Mouse (Mus musculus): ENCODE results near the gene 1700020D05Rik.

The 1700020D05Rik gene

DNA sequence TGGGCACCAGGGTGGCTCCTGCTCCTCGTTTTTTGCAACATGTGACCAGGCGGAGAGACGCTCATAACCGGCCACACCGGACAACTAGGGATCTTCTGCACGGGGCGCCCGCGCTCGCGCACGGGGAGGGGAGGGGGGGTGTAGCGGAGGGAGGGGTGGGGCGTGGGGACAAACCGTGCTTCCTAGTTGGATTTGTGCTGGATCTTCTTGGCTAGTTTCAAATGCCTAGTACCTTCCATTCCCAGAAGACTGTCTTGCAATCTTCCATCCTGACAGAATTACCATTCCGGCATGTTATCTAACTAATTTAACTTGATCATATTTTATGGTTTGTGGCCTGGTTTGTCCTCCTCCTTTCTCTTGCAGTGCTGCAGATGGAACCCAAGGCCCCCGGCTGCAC, at the start of gene 1700020D05Rik:
Gene 1700020D05Rik (minus strand): TSS at position 101 of the 400 bp plus-strand sequence.
- no peak for DNase-seq (ENCODE audit: low spot score)

DNA sequence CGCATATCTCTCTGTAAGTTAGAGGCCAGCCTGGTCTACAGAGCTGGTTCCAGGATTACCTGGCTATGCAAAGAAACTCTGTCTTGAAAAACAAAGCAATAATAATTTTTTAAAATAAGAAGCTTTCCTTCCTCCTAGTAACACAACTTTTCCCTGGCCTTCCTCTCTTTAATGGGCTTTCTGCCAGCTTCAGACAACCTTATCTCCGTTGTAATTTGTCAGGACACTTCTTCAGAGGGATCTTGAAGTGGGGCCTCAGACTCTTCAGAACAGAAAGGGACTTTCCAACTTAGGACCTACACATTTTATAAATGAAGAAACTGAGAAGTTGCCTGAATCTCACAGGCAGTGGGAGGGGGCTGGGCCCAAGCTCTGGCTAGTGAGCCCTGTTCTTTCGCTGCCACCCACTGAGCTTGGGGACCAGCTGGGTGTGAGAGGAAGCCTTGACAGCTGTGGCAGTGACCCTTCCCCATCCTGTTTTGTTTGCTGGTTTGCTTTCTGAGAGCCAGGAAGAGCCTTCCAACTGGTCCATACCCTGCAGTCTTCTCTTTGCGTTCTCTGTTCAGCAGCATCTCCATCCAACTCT, 44.0 kb upstream of the 1700020D05Rik start:
- DNase-seq (ENCODE audit: low spot score): no peak

DNA sequence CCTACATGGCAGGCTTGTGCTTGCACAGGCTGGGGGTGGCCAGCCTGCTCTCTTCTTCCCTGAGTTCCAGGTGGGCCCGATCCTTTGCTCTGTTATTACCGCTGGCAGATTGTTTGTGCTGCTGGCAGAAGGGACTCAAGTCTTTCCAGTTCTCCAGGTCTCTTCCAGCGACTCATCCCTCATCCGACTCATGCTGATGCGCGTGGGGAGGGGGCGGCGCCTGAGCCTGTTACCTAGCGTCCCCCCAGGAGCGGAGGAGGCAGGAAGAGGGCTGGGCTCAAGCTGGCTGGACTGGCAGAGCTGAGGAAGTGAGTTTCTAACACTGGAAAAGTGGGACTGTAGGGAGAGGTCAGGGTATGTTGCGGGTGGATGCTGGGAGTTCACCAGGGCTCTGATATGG, 40.4 kb upstream of the 1700020D05Rik start:
- no peak for DNase-seq (ENCODE audit: low spot score)

DNA sequence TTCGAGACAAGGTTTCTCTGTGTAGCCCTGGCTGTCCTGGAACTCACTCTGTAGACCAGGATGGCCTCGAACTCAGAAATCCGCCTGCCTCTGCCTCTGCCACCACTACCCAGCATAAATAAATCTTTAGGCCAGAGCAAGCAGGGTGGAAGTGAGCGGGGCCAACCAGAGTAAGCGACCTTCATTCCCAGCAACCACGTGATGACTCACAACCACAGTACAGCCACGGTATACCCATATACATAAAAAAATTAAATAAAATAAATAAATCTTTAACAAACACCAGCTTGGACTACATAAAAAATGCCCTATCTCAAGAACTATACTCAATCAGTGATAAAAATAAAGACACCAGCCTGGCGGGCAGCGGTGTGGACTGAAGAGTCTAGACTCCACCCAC, 39.8 kb upstream of the 1700020D05Rik start:
- no peak for DNase-seq (ENCODE audit: low spot score)

DNA sequence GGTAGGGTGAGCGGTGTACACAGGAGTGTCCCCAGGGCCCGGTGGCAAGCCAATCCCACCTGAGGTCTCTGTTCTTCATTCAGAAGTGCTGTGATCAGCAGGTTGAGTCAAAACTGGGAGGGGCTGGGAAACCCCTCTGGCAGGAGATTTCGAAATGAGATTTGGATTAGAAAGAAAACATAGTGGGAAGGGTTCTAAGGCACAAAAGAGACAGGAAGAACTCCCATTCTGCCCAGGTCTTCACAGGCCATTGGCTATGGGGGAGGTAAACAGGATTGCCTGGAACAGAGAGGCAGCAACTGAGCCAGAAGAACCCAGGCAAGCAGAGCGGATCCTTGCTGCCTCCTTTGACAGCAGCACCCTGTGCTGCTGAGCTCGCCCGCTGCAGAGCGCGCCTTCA, 35.2 kb upstream of the 1700020D05Rik start:
- DNase-seq (ENCODE audit: low spot score): no peak

DNA sequence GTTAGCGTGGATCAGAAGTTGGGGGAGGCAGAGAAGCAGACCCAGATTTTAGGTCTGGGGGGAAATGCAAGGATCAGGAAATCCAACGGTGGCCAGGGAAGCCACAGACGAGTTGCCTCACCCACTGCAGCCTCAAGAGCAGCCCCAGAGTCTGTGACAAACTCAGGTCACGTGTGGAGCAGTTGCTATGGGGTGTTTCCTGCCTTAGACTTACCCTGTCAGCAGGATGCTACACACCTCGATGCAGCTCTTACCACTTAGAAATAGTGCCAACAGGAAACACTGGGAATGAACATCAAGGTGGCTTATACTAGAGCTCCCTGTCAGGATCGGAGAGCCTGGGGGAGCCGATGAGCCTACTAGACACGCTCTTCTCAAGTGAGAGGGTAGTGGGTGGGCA, 28.9 kb upstream of the 1700020D05Rik start:
- DNase-seq (ENCODE audit: low spot score): no peak

DNA sequence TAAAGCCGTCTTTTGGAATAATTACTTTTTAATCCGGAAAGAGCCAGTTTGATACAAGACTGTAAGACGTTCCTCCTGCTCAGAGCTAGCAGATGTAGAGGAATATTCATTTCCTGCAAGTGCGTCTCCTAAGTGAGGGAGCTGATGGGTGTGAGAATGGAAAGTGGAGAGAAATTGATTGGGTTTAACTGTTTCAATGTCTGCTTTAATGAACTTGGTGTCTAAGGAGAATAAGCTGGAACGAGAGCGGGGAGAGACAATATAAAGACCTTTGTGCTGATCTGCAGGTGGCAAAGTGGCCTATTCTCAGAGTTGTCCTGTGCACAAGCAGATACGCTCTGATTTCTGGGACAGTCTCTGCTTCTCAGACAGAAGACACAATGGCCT, 26.5 kb upstream of the 1700020D05Rik start:
- no peak for DNase-seq (ENCODE audit: low spot score)

DNA sequence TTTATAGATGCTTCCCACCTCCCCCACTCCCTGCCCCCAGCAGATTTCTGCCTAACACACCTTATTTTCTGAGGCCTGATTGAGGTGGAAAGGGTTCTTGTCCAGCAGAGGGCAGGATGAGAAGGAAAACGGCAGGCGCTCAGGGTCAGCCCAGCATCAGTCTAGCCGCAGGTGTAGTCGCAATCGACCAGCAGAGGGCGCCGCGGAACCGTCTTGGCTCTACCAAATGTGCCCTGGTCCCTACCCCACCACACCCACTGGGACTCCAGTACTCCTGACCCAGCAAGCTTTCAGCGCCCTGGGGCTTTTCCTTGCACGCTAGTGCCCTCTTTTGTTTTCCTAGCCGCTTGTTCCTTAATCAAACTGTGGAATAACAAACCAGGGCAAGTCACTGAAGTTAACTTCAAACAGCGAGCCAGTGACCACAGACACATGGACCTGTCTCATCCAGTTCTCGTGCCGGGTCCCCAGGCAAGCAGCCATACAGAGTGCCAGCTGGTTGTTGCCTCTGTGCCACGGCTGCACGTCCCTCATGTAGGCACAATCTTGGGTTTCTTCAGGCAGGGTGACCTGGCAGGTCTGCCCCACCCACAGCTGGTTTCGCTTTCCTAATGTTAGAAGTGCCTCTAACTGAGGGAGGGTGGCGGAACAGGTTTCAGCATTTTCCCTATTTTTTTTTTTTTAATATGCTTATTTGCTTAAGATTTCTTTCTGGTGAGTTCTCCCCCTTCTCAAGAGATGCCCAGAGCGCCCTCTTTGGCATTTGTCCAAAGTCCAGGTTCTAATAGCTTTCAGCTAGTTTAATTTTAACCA, 25.9 kb upstream of the 1700020D05Rik start:
- DNase-seq (ENCODE audit: low spot score): peak; percentile 92

DNA sequence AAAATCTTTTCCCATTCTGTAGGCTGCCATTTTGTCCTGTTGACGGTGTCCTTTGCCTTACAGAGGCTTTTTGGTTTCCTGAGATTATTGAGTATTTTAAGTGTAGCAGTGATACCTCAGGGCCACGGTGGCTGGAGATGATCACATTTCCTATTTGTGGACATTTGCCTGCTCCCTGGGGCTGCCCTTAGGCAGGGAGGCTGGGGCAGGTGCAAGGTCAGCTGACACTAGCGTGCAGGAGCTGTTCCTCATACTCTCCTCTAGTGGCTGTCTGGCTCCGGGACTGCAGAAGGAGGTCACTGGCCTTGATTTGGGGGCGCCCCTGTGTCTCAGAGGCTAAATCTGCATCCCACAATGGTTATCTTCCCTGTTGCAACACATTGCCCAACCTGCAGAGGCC, 21.6 kb upstream of the 1700020D05Rik start:
- DNase-seq (ENCODE audit: low spot score): no peak

DNA sequence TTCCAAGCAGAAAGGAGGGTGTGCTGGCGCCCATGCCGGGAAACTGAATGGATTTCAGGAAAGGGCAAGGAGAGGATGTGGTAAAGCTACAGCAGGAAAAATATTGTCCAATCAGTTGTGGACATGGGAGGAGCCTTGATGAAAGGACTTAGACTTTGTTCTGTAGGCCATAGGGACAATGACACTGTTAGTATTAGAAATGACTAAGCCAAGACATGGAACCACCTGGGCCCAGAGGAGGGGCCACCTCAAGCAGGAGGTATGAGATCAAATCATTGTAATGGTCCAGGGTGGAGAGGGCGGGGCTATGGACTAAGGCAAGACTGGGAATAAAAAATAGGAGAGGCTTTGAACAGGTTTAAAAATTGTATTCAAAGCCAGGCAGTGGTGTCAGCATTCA, 15.1 kb upstream of the 1700020D05Rik start:
- DNase-seq (ENCODE audit: low spot score): no peak

DNA sequence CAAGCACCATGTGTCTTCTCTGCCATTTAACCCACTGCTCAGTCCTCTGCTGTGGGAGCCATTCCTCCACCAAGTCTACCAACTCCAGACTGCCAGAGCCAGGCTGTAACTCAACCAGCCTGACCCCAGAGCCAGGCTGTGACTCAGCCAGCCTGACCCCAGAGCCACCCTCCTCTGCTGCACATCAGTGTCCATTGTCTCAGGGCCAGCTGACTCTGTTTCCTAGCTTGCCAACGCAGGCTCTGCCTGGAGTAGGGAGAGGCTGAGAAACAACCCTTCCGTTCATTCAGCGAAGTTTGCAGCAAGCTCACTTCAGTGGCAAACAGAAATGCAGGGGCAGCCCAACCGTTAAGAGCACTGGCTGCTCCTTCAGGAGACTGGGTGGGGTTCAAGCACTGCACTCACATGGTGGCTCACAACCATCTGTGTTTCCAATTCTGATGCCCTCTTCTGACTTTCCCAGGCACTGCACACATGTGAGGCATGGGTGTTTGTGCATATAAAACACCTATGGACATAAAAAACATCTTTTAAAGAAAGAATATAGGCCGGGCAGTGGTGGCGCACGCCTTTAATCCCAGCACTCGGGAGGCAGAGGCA, 13.4 kb upstream of the 1700020D05Rik start:
- DNase-seq (ENCODE audit: low spot score): no peak

DNA sequence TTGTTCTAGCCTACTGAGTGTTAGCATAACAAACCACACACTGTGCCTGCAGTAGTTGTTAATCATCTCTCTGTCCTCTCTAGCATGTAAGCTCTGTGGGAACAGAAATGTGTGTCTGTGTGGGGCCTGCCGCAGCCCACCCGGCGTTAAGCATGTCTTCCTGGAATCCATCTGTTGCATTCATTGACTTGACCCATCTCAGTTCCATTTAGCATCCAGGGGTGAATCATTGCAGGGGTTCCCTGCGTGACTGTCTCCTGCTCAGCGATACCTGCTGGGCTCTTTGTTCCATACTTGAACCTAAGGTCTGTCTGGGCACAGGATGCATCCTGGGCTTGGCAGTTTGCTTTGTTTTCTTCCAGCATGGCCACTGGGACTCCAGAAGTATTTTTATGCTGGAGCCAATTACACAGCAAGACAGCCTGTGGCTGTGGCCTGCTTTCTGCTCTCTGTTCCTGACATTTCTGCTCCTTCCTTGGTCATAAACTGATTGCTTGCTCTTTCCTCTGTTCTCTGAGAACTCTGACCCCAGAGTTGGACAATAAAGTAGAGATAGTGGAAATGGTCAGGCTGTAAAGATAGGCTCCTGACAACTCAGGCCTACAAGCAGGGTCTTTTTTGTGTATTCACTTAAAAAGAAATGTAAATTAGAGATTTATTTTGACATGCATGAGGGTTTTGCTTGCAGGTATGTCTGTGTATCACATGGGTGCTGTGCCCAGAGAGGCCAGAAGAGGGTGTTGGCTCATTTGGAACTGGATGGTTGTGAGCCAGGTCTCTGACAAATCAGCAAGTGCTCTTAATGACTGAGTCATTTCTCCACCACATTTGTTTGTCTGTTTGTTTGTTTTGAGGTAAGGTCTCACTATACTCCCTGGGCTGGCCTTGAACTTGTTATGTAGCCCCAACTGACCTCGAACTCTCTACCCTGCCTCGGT, 12.5 kb upstream of the 1700020D05Rik start:
- no peak for DNase-seq (ENCODE audit: low spot score)

DNA sequence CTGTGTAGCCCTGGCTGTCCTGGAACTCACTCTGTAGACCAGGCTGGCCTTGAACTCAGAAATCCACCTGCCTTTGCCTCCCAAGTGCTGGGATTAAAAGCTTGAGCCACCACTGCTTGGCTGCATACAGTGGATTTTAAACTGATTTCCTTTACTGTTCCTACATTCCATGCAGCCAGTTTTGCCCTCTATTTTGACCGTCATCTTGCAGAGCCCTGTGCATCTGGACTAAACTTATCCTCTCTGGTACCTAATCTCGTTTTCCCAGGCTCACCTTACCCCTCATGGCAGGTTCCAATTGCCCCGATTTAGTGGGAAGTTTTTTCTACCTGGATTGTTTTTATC, 9.4 kb upstream of the 1700020D05Rik start:
- no peak for DNase-seq (ENCODE audit: low spot score)

DNA sequence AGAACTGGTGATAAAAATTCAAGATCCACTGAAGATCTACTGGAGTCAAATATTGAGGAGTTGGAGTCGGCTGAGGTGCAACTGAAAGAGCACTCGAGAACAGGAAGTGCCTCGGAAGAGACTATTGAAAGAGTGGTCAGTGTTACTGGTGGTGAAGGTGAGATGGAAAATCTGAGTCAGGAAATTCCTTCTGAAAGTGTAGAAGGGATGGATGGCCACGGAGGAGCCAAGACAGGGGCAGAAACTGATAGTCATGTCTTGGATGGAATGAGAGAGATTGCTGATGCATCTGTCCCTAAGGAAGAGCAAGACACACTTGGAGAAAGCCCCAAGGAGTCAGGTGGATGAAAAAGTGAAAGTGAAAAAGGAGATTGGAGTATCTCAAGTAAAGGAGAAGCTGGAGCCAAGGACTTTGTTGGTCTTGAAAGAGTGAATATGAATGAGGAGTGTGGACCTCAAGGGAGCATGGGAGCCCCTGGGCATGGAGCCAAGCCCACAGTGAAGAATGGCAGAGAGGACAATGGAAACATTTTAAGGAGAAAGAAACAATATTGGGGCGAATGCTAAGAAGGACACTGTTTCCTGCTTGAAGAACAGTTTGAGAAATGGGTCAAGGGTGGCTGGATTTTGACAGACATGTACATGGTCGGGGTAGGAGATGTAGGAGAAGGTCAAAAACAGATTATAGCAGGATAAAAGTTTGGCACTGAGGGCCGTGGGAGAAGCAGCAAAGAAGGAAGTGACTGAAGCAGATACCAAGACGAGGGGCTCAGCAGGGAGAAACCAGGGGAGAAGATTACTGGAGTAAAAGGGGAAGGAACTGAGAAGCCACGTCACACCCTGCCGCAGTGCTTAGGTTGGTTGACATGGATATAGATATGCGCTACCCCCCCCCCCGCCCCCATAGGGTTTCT, 8.8 kb upstream of the 1700020D05Rik start:
- DNase-seq (ENCODE audit: low spot score): no peak

DNA sequence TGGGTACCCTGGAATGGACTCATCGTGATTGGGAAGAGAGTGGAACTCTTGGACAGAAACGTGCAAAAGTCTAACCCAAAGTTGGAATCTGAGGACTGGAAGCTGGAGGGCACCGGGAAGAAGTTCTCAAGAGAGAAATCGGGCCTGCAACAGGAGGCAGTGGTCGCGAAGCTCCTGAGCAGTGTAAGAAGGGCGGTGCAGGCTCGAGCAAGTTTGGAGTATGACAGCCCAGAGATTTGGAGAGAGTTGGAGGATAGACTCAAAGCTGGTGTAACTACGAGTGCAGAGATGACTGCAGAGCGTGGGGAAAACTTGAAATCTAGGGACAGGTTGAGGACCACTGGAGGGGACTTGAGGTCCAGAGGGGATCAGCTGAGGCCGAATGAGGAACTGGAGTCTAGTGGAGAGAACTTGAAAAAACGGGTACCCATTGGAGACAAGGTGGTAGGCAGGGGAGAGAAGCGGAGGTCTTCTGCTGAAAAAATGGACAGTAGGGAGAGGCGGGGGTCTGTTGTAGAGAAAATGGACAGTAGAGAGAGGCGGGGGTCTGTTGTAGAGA, 7.6 kb upstream of the 1700020D05Rik start:
- no peak for DNase-seq (ENCODE audit: low spot score)

DNA sequence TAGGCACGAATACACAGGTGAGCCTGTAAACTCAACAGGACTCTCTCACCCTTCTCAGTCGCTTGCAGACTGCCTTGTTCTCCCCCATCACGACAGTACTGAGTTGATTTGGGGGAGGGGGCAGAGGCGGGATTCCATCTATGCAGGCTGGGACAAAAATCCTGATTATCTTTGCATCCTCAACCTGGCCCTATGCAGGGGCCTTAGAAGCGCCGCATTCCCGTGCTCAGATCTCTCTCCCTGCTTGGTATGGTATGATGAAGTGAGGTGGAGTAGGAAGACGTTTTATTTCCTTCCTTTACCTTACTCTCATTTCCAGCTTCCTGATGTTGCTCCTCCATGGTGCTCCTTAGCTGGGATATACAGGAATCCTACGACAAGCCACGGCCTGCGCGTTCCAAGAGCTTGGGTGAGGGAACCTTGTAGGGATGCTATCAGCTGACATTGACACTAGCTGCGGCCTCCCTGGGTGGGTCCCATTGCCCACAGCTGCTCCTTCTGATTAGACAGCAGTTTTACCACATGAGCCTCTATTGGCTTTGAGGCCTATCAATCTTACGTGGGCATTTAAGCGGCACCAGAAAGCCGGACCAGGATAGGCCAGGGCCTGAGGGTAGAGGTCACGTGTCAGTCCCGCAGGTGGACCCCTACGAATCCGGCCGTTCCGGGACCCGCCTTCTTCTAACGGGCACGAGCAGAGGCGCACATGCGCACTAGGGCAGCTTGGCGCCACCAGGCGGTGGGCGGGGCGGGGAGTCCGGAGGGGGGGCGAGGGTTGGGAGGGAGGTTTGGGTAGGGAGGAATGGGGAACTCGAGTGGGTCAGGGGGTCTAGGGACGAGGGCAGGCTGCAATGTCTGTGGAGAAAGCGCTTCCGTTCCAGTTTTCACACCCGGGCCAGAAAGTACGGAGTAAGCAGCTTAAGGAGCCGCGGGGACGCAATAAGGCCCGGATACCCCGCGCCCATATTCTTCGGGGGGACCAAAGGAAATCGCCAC, 6.7 kb upstream of the 1700020D05Rik start, which contains the start of gene Snx32:
Gene Snx32 (minus strand): TSS at position 508 of the 996 bp plus-strand sequence.
- DNase-seq (ENCODE audit: low spot score): peak; percentile 99

DNA sequence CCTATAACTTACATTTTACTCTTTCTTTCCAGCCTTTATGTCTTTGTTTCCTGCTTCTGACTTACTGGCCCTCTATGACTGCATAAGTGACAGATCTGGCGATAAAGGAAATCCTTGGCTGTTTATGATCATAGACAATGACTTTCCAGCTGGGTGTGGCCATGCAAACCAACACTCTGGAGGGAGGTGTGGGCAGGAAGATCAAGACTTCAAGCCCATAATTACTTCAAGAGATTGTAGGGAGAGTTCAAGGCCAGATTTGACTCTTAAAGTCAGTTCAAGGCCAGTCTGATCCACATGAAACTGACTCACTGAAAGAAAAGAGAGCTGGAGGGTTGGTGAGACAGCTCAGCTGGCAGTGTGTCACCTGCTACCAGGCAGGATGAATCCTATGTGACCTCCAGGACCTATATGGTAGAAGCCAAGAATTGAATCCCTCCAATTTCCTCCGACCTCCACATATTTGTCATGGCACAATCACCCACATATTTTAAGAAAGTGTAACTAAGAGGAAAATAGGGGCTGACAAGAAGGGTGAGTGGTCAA, 3.2 kb downstream of the 1700020D05Rik start:
- DNase-seq (ENCODE audit: low spot score): no peak

DNA sequence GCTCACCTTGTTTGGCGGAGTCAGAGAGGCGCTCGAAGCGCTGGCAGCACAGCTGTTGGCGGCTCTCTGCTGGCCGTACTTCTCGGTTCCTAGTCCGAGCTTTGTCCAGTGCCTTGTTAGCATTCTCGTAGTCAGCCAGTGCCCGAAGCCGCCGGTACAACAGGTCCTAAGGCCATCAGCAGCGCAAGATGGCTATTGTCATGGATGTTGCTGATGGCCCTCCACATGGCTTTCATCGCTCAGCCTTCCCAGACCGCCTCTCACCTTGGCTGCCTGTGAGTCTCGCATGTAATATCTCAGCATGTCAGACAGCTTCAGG, 7.6 kb downstream of the 1700020D05Rik start:
- DNase-seq (ENCODE audit: low spot score): no peak

DNA sequence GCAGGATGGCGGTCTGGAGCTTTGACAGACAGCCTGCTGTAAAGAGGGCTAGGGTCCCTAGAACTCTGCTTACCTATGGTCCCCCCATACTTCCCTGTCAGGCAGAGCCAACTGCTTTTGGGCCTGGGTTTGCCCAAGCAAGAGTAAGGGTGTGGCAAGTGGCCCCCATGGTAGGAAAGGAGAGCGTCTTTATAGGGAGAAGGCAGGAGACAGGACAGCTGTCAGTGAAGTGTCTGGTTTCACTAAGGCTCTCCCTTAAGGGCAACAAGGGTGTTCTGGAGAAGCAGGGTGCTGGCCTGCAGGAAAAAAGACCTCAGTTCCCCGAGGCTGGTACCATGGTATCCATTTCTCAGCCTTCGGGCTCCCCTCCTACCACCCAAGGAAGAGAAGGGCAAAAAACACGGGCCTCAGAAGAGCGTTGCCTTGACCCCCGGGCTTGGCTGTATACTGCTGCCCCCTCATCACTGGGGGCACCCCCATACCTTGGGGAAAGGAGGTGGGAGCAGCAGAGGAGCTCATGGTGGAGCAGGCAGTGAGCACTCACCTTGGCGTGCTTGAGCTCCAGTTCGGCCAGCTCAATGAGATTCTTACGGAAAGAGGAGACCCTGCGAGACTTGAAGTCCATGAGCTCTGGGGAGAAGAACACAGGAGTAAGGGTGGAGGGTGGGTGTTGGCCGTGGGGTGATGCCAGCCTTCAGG, 8.1 kb downstream of the 1700020D05Rik start:
- DNase-seq (ENCODE audit: low spot score): no peak

Measured in c-Kit-positive CD71-positive TER-119-positive erythroid progenitor cells, embryonic 14.5 days (primary cell).